Mouse (Mus musculus) lung, embryonic 16.5 days (tissue): Measurements from ENCODE around the gene Arpc3. TPM values are rescaled to one million over a fixed set of nuclear protein-coding genes. Genes with fewer than 3 reads are reported as not detected.
A peak's percentile ranks its signal among the peaks of the same experiment; 100 is the strongest.

Source experiments
- ATAC-seq: fragments of 200-750 bp; cut with Nextera tagmentation; 2 replicates; pipeline ENCODE4 v1.8.0; 2017; ENCODE audit warnings: low read depth, mild to moderate bottlenecking, moderate library complexity
- H3K27ac ChIP-seq: fragments of 300-500 bp; sonication (generic); 2 replicates; pipeline ENCODE4 v1.5.1; 2014; ENCODE audit warnings: mild to moderate bottlenecking, control low read depth, low read length
- H3K27me3 ChIP-seq: fragments of 300-500 bp; sonication (generic); 2 replicates; pipeline ENCODE4 v1.6.1; 2014; ENCODE audit warnings: low read depth, low read length, mixed read lengths; ENCODE audit not compliant: control insufficient read depth, insufficient read depth
- H3K36me3 ChIP-seq: fragments of 300-500 bp; sonication (generic); 2 replicates; pipeline ENCODE4 v1.6.1; 2014; ENCODE audit warnings: low read length; ENCODE audit not compliant: control insufficient read depth, insufficient read depth
- H3K4me1 ChIP-seq: fragments of 300-500 bp; sonication (generic); replicated peaks from 2 replicates; pipeline ENCODE4 v1.6.1; 2014; ENCODE audit warnings: low read length, mixed read lengths; ENCODE audit not compliant: control insufficient read depth, insufficient read depth
- H3K4me2 ChIP-seq: fragments of 300-500 bp; sonication (generic); 2 replicates; pipeline ENCODE4 v1.6.1; 2014; ENCODE audit warnings: low read depth, low read length, control low read depth
- H3K4me3 ChIP-seq: fragments of 300-500 bp; sonication (generic); 2 replicates; pipeline ENCODE4 v1.5.1; 2014; ENCODE audit warnings: mild to moderate bottlenecking, low read length, control low read depth
- H3K9ac ChIP-seq: fragments of 300-500 bp; sonication (generic); 2 replicates; pipeline ENCODE4 v1.6.1; 2014; ENCODE audit warnings: low read length, control low read depth
- H3K9me3 ChIP-seq: fragments of 300-500 bp; sonication (generic); 2 replicates; pipeline ENCODE4 v1.6.1; 2016; ENCODE audit warnings: low read length; ENCODE audit not compliant: control insufficient read depth
- WGBS: fragments of 180-500 bp; shearing (Covaris S2); extraction: QIAGEN DNeasy Blood & Tissue Kit; methylation state at CpG from one replicate; pipeline ENCODE4 v1.1.7; 2014; 5-methylcytosine and 5-hydroxymethylcytosine counted together
- polyA plus RNA-seq: library from polyadenylated mRNA; unstranded; fragments of >200 nt; fragmentation: Nextera tagmentation; extraction: Ambion mirVana; gene quantifications from 2 replicates; pipeline ENCODE4 v1.2.1, GENCODE M21; 2015

The Arpc3 gene
- polyA plus RNA-seq, 1 experiment from 2014 or later = 162 TPM

- 90% methylated on average over 12 of the region's 12 CpGs for WGBS
- no peak overlapping the region for H3K27ac ChIP-seq
These were observed 48.5 kb downstream of the Arpc3 start for GRCm38 (mm10) chr5:122440095-122440630.

GRCm38 (mm10) chr5:122444492-122444891 lies 52.8 kb downstream of the Arpc3 start:
- Histone ChIP-seq H3K4me1 (no peaks in the 10 kb centered on the region), H3K4me3 (no peak overlapping the region), H3K9ac (no peak overlapping the region), H3K36me3 (peaks cover 55% of the 10 kb centered on the region), H3K9me3 (no peaks in the 10 kb centered on the region), H3K27me3 (no peaks in the 10 kb centered on the region), H3K4me2 (no peak overlapping the region), H3K27ac (no peak overlapping the region)
- 89% methylated on average over 10 of the region's 10 CpGs for WGBS
- no peak for ATAC-seq

More at GRCm38 (mm10) chr5:122440095-122440630, 48.5 kb downstream of the Arpc3 start:
- no peak overlapping the region for H3K9ac ChIP-seq
- no peak for ATAC-seq
- no peaks in the 10 kb centered on the region for H3K9me3 ChIP-seq
- peaks cover 81% of the 10 kb centered on the region for H3K36me3 ChIP-seq
- H3K4me2 ChIP-seq = no peak overlapping the region
- H3K4me3 ChIP-seq = no peak overlapping the region
- no peaks in the 10 kb centered on the region for H3K4me1 ChIP-seq
- no peaks in the 10 kb centered on the region for H3K27me3 ChIP-seq

GRCm38 (mm10) chr5:122445051-122445610 lies 53.5 kb downstream of the Arpc3 start:
- no peaks in the 10 kb centered on the region for H3K4me1 ChIP-seq
- no peak overlapping the region for H3K4me3 ChIP-seq
- WGBS = 92% methylated on average over 11 of the region's 11 CpGs
- no peak for ATAC-seq
- no peak overlapping the region for H3K9ac ChIP-seq
- peaks cover 49% of the 10 kb centered on the region for H3K36me3 ChIP-seq
- H3K4me2 ChIP-seq = no peak overlapping the region
- no peaks in the 10 kb centered on the region for H3K27me3 ChIP-seq
- no peak overlapping the region for H3K27ac ChIP-seq
- no peaks in the 10 kb centered on the region for H3K9me3 ChIP-seq

- WGBS = 72% methylated on average over 8 of the region's 8 CpGs
- Histone ChIP-seq H3K4me2 (no peak overlapping the region), H3K4me3 (no peak overlapping the region), H3K9ac (no peak overlapping the region), H3K27ac (peak overlapping the region; percentile 42; the same call in 1 of the 2 replicates), H3K4me1 (no peaks in the 10 kb centered on the region), H3K36me3 (peaks cover 23% of the 10 kb centered on the region), H3K27me3 (no peaks in the 10 kb centered on the region), H3K9me3 (no peaks in the 10 kb centered on the region)
- peak; percentile 37 for ATAC-seq
These were observed 56.2 kb downstream of the Arpc3 start for GRCm38 (mm10) chr5:122447857-122448256.

GRCm38 (mm10) chr5:122448869-122449268 lies 57.2 kb downstream of the Arpc3 start:
- H3K36me3 ChIP-seq = peaks cover 24% of the 10 kb centered on the region

GRCm38 (mm10) chr5:122449946-122450345 lies 58.3 kb downstream of the Arpc3 start:
- ATAC-seq = no peak
- no peak overlapping the region for H3K4me3 ChIP-seq
- H3K4me1 ChIP-seq = no peaks in the 10 kb centered on the region
- no peaks in the 10 kb centered on the region for H3K9me3 ChIP-seq
- peaks cover 21% of the 10 kb centered on the region for H3K36me3 ChIP-seq
- no peak overlapping the region for H3K27ac ChIP-seq
- H3K27me3 ChIP-seq = no peaks in the 10 kb centered on the region
- no peak overlapping the region for H3K4me2 ChIP-seq
- WGBS = 69% methylated on average over 7 of the region's 7 CpGs
- H3K9ac ChIP-seq = no peak overlapping the region

More at GRCm38 (mm10) chr5:122448869-122449268, 57.2 kb downstream of the Arpc3 start:
- 80% methylated on average over 5 of the region's 5 CpGs for WGBS
- Histone ChIP-seq H3K4me2 (no peak overlapping the region), H3K27ac (no peak overlapping the region), H3K9me3 (no peaks in the 10 kb centered on the region), H3K27me3 (no peaks in the 10 kb centered on the region), H3K4me3 (no peak overlapping the region), H3K4me1 (no peaks in the 10 kb centered on the region), H3K9ac (no peak overlapping the region)
- no peak for ATAC-seq

GRCm38 (mm10) chr5:122450913-122451317 lies 59.2 kb downstream of the Arpc3 start:
- ATAC-seq = no peak
- Histone ChIP-seq H3K4me1 (no peaks in the 10 kb centered on the region), H3K27me3 (no peaks in the 10 kb centered on the region), H3K36me3 (peaks cover 26% of the 10 kb centered on the region), H3K27ac (no peak overlapping the region), H3K9ac (no peak overlapping the region), H3K9me3 (no peaks in the 10 kb centered on the region), H3K4me3 (no peak overlapping the region), H3K4me2 (no peak overlapping the region)
- WGBS = 41% methylated on average over 5 of the region's 5 CpGs

GRCm38 (mm10) chr5:122451324-122451723 lies 59.6 kb downstream of the Arpc3 start:
- no peak overlapping the region for H3K4me3 ChIP-seq
- H3K9ac ChIP-seq = no peak overlapping the region
- H3K27ac ChIP-seq = no peak overlapping the region
- no peaks in the 10 kb centered on the region for H3K27me3 ChIP-seq
- 80% methylated on average over 5 of the region's 5 CpGs for WGBS
- peaks cover 28% of the 10 kb centered on the region for H3K36me3 ChIP-seq
- ATAC-seq = no peak
- no peaks in the 10 kb centered on the region for H3K4me1 ChIP-seq
- H3K4me2 ChIP-seq = no peak overlapping the region
- no peaks in the 10 kb centered on the region for H3K9me3 ChIP-seq

- H3K36me3 ChIP-seq = peaks cover 28% of the 10 kb centered on the region
- no peaks in the 10 kb centered on the region for H3K27me3 ChIP-seq
- no peak overlapping the region for H3K4me3 ChIP-seq
- ATAC-seq = no peak
- no peaks in the 10 kb centered on the region for H3K4me1 ChIP-seq
- no peaks in the 10 kb centered on the region for H3K9me3 ChIP-seq
- 67% methylated on average over 7 of the region's 7 CpGs for WGBS
- H3K27ac ChIP-seq = no peak overlapping the region
- no peak overlapping the region for H3K9ac ChIP-seq
- no peak overlapping the region for H3K4me2 ChIP-seq
These were observed 60.5 kb downstream of the Arpc3 start for GRCm38 (mm10) chr5:122452194-122452593.
